Mouse (Mus musculus): ENCODE results near the gene Ilkap.

Ilkap gene

DNA sequence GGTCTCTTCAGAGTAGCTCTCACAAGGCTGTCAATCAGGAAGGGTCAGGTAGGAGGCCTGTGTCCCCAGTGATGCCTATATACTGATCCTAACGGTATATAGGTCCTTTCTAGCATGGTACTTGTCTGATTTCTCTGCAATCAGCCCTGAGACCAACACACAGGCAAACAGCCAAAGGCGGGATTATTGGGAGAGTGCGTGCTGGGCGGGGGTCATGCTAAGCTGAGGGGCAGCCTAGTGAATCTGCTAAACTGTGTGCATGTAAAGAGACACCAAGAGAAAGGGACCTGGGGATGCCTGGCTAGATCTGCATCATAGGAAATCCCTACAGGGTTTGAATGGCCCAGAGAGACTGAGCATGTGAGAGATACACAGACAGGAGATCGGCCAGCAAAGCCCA, 16.7 kb upstream of the Ilkap start:
- intact Hi-C loops (cut with DNase I) = no loop called here

DNA sequence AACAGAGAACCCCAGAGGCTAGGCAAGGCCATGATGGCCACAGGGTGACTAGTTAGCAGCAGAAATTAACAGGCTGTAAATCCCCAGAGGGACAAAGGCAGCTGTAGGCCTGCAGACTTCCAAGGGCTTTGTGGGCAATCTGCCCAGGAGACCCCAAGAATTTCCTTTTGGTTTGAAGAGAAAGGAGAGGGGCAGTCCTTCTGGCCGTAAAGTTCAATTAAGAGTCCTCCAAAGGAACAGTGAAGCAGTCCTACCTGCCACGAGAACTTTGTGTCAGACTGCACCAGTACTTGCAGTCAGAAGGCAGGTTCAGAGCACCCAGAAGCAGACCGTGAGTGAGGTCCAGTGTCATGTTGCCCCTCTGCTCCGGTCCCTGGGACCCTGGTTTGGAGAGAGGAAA, 16.3 kb upstream of the Ilkap start:
- intact Hi-C loops (cut with DNase I) = no loop called here

DNA sequence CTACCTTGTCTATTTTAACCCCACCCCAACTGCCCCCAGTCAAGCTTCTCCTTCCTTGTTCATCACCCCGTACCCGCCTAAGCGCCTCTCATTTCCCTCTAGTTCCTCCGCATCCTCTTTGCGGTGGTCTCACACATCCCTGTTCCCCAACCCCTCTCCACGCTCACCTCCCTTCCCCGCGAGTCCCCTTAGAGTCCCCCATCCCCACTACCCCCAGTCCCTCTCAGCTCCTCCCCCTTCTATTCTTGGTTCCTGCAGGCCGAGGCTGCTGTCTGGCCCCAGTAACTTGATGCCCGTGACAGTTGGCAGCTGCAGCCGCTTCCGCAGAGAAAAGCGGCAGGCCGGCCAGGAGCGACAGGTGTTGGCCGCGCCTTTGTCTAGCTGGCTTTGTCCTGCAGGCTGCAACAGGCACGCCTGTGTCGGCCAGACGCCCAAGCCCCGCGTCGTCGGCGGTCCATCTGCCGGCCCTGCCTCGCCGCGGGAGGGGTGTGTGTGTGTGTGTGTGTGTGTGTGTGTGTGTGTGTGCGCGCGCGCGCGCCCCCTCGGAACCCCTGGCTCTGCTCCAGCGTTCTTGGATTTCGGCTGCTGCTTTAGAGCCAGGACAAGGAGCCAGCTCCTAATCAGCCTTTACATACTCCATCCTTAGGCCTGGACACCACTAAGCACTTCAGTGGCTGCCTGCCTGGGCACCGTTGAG, 15.4 kb upstream of the Ilkap start, which contains the start of gene Hes6:
Gene Hes6 (minus strand): TSS at position 141 of the 697 bp plus-strand sequence.
- intact Hi-C loops (cut with DNase I) = no loop called here

DNA sequence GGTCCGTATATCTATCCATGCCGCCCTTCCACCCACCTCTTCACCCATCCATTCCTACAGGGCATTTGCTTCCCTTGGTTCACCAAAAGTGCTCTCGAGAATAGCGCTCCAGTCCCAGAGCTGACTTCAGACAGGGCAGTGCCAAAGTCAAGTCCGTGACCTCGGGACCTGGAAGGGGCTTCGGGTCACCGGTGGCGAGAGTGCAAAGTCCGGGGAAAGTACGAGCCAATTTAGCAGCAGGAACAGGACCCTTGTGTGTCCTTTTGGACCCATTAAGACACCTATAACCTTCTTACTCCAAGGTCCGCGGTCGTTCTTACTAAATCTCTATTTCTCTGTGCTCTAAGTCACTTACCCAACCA, 14.9 kb upstream of the Ilkap start:
- intact Hi-C loops (cut with DNase I) = no loop called here

DNA sequence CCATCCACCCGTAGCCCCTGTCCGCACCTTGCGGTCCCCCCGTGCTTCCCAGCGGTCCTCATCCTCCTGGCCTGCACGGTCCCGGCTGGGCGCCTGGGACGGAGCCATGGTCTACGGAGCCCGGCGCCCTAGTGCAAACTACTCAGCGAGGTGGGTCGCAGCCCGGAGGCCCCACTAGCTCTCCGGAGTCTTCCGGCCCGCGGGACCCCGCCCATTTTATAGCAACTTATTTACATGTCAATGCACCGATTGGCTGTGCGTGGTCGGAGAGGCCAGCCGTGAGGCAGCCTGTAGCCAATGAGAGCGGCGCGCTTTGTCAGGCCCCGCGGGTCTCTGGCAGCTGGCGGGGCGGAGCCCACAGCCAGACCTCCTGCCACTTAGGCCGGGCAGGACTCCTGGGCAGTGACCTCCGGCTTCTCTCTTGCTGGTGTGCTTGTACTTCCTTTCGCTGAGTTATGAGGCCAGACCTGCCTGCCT, 14.5 kb upstream of the Ilkap start:
- intact Hi-C loops (cut with DNase I) = no loop called here

DNA sequence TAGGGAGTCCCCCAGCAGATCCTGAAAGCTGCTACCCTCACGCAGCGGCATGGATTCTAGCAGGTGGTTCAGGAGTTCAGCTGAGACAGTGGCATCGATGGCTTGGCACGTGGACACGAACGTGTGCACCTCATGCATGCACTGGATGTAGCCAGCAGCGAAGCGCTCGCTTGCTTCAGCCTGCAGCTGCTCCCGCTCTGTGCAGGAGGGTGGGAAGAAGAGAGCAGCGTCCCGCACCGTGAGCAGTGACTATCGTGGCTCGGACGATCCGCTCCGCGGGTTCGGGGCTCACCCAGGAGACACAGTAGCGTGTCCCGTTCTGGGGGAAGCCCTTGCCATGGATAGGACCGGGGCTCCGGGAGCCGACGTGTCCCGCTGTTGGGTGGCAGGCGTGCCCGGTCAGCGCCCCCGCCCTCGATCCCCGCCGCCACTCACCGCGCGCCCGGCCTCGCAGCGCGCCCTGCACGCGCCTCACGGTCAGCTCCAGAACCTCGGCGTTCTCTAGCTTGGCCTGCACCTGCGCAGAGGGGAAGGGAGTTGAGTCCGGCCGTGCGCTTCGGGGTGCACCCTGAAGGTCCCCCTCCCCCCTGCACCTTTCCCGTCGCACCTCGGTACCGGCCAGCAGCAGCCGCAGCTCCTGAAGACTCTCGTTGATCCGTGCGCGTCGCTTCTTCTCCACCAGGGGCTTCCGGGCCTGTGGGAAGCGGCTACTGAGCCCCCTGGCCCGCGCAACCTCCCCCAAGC, 13.8 kb upstream of the Ilkap start:
- intact Hi-C loops (cut with DNase I) = no loop called here

DNA sequence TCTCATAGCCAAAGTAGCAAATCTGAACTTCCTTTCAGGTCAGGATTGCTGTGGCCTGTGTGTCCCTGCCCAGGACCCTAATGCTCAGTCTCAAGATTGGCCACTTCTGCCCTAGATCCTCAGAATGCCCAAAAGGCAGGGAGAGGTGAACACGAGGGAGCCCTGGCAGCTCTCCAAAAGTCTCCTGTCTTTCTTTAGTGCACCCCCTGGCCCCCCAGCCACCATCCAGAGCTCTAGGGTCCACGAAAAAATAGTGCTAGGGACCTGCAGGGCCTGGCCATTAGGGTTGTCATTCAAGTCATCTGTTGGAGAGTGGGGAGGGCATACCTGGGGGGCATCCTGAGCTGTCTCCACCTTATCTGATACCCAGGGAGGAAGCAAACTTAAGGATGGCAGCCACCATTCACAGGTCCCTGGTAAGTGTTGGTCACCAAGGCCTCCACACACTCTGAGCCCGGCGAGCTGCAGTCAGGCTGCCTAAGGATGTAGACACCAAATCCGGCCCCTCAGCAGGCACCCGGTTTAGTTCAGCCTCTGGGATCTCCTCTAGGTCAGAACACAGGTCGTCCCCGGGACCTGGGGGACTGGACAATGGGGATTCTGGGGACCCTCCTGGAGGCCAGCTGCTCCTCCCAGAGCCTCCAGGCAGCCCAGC, 13.1 kb upstream of the Ilkap start:
- intact Hi-C loops (cut with DNase I) = no loop called here

DNA sequence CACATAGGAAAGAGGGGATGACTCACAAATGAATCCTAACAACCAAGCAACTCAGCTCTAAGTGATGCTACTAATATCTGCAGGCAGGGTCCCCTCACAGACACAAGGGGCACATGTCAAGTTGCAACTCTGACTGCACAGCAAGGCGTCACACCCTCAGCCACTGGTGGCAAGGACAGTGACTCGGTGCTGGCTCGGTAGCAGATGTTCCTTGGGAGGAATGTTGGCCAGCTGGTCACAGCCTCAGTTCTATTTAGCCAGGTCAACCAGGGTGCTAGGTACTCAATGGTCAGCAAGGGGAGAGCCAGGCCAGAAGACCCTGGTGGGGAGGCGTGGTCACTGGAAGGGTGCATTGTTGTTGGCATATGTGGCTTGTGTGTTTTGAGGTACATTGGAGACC, 9.2 kb upstream of the Ilkap start:
- intact Hi-C loops (cut with DNase I) = no loop called here

DNA sequence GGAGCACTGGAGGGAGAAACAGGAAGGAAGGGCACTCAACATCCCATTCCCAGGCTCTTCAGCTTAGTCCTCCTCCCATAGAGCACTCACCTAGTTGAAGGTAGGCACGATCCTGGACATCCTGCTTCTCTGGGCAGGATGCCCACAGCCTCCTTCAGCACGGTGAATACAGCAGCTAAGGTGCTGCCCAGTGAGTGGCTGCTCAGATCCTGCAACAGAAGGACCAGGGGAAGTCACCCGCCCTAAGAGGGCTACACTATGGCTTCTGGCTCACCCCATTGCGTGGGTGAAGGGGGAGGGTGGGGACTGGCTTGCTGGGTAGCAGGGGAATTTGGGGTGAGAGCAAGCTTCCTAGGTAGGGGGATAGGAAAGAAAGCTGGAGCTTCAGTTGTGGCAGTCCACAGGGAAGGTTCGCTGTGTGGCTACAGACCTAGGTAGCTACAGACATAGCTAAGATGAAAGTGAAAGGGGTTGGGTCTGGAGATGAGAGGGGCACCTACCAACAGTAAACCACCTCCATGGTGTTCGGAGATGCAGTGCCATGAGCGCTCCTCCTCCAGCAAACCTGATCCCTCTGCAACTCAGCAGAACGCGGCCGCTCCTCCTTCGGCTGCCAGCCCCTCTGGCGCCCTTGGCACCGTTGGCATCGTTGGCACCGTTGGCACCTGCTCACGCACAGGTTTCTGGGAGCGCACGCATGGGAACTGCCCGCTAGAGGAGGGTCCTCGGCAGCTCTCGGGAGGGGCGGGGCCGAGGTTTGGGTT, 7.0 kb upstream of the Ilkap start:
- intact Hi-C loops (cut with DNase I) = no loop called here

DNA sequence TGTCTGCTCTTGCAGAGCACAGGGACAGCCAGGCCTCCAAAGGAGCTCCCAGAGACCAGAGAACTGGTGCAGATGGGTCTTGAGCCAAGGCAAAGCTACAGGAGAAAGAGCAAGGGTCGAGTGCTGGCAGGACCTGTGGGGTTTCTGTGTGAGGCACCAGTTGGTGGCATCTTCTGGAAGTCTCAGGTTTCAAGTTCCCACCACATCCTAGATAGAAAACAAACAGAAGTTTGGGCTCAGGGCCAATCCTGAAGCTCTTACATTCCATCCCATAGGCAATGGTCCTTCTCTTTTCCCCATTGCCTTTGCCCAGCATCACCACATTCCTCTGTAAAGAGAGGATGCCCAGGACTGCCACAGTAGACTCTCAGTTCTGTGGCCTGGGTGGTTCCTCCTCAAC, 6.4 kb upstream of the Ilkap start:
- intact Hi-C loops (cut with DNase I) = no loop called here

DNA sequence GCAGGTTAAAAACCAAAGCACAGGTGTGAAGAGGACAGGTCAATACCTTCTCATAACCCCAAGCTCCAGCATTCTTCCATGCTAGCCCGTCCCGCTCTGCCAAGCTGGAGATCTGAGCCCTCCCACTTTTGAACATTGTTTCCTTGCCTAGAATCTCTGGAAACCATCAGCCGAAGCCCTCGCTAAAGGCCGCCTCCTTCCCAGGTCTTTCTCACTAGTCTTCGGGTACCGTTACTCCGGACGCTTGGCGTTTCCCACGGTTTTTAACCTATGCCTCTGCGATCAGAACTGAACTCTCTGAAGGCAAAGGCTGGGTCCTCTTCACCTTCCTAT, 722 bp downstream of the Ilkap start:
- intact Hi-C loops (cut with DNase I) = no loop called here

DNA sequence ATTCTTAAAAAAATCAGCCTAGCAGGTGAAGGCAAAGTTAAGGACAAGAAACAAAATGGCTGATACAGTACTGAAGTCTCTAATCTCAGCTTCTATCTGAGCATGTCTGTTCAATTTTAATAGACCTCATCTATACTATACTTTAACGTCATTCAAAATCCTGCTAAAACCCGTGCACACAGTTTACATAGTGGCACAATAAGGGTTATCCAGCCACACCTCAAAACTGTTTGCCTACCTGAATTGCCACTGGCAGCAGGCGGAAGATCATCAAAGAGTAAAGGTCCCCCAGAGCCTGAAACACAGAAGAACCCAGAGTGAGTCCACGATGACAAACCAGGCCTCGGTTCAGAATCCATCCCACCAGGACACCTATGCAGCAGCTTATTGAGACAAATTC, 8.2 kb downstream of the Ilkap start:
- intact Hi-C loops (cut with DNase I) = no loop called here

DNA sequence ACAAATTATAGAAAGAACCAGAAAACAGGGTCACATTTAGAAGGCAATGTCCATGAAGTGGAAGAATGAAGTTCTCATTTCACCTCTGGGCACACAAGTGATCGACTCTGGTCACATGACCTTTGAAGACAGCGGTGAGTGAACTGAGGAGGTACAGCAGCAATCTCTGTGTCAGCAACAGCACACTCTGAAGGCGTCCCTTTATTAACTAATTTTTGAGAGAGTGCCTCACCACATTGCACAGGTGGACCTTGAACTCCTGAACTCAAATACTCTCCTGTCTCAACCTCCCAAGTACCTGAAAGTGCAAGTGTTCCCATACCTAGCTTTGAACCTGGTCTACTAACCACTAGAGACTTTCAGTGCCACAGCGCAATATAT, 17.5 kb downstream of the Ilkap start:
- intact Hi-C loops (cut with DNase I) = no loop called here

DNA sequence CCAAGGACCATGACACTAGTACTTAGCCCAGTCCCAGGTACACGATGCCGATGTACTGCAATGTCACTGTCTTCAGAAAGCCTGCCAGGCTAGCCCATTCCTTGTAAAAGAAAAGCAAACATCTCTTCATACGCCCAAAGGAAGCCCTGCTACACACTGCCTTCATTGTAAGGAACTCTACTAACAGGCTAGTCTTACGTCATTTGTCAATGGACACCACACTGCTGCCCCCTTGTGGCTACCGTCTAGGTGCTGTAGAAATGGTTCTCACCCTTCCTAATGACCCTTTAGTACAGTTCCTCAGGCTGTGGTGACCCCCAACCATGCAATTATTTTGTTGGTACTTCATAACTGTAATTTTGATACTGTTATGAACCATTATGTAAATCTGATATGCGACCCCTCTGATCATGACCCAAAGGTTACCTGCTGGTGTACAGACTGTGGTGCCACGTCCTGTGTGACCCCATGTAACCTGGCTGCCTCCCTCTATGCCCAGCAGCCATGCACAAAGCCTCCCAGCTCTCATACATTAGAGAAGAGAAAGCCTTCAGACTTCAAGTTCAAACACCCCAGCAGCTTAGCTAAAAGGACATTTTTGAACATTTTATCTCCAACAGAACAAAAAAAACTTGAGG, 18.0 kb downstream of the Ilkap start:
- intact Hi-C loops (cut with DNase I) = no loop called here

DNA sequence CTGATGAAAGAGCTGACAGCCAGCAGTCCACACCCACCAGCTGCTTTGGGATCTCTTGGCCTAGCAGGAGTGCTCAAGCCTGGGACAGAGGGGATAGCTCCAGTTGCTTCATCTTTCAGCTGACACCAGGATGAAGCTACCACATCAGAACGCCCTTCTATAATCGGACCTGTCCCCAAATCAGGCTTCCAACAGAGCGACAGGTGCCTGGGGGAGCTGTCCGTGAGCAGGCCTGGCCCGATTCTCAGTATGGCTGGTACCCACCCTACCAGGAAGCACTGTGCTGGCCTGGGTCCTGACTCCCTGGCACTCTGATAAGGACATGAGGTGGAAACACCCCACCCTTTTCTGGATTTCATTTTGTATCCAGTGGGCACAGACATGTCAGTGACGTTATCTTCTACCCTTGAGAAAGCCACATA, 25.2 kb downstream of the Ilkap start:
- intact Hi-C loops (cut with DNase I) = no loop called here

DNA sequence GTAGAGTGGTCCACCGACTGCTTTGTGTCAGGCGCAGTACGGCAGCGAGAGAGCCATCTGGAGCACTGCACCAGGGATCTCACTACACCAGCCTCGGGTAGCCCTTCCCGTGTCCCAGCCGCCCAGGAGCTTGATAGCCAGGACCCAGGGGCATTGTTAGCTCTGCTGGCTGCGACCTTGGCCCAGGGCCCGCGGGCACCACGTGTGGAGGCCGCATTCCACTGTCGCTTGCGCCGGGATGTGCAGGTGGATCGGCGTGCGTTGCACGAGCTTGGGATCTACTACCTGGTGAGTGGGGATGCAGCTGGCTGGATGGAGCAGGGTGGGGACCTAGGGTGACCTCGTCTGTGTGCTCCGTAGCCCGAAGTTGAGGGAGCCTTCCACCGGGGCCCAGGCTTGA, 28.6 kb downstream of the Ilkap start:
- intact Hi-C loops (cut with DNase I) = no loop called here

DNA sequence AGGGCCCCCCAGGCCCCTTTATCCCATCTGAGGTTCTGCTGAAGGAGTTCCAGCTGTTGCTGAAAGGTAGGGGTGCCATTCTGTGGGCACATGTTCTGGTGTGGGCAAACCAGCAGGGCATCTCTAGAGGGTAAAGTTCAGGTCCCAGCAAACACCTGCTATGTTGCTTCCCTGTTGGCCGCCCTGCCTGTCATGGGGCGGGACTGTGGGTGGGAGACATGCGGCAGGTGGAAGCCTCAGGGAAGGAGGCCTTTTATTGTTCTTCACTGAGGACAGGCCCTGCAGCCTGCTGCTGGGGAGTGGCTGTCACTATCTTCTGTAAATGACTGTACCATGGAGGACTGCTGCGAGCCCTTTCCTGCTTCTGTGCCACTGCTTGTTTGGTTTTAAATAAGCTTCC, 29.2 kb downstream of the Ilkap start:
- intact Hi-C loops (cut with DNase I) = no loop called here

DNA sequence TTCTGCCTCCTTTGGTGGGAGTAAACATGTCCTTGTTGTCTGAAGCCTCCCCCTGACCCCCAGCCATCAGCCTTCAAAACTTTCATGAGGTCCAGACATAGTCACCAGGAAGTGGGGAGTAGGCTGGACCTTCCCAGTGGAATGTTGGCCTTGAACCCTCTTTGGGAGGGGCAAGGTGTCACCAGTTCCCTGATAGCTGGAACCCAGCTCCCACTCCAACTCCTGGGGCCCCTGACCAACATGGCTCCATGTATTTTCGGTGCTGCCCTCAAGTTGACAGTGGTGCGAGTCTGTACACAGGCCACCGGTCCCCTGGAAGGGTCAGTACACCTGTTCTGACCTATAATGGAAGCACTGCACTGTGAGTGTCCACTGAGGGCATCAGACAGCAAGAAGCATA, 31.3 kb downstream of the Ilkap start:
- intact Hi-C loops (cut with DNase I) = no loop called here

DNA sequence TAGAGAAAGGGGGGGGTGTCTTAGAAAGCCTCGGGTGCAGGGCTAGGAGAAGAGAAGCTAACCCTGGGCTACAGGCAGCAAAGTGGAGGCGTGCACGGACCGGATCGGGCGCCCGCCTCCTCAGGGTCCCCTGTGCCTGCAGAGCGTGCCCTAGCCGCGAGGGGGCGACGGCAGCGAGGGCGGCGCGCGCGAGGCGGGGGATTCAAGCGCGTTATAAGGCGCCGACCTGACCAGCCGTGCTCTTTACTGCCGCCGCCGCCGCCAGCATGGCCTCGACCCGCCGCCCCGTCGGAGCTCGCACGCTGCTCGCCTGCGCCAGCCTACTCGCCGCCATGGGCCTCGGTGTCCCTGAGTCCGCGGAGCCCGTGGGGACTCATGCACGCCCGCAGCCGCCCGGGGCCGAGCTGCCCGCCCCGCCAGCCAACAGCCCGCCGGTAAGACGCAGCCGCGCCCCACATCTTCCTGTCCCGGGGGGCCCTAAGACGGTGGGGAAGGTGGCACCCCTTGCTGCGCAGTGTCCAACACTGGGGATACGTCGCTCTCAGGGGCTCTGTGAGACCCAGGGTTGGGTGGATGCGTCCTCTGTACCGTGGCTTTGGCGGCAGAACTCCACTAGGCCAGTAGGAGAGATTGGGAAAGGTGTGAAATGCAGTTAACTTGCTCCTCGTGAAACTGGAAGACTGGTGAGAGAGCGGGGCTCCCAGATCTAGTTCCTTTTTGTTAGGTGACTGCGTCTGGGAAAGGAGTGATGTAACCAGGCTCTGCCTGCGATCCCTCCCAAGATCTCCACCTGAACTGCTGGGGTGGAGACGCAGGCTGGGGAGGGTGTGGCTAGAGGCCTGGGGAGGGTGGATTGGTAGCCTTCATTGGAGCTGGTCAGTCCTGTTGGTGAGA, 32.2 kb downstream of the Ilkap start, which contains the start of gene Erfe:
Gene Erfe (plus strand): TSS at position 216 of the 894 bp plus-strand sequence.
- intact Hi-C loops (cut with DNase I) = no loop called here

DNA sequence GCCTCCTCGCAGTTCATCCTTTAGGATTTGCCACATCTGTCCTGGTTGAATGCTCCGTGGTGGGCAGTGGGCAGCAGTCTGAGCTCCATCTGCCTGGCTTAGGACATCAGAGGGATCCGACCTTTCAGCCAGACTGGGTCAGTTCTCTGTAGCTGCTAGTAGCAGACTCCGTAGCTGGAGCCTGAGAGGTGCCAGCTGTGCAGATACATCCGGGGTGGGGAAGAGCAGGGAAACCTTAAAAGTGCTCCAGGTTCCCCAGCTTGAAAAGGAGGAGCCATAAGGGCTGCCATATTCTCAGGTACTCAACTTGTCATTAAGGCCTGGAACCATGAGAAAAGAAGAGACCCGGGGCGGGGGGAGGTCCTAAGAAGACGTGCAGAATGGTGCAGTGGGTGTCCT, 32.8 kb downstream of the Ilkap start:
- intact Hi-C loops (cut with DNase I) = no loop called here
